Mouse (Mus musculus) lung, embryonic 16.5 days (tissue): Measurements from ENCODE around the gene Zfp946. TPM values are rescaled to one million over a fixed set of nuclear protein-coding genes. Genes with fewer than 3 reads are reported as not detected.
A peak's percentile ranks its signal among the peaks of the same experiment; 100 is the strongest.

Experiments
- ATAC-seq: fragments of 200-750 bp; cut with Nextera tagmentation; 2 replicates; pipeline ENCODE4 v1.8.0; 2017; ENCODE audit warnings: low read depth, mild to moderate bottlenecking, moderate library complexity
- H3K27ac ChIP-seq: fragments of 300-500 bp; sonication (generic); 2 replicates; pipeline ENCODE4 v1.5.1; 2014; ENCODE audit warnings: mild to moderate bottlenecking, control low read depth, low read length
- H3K27me3 ChIP-seq: fragments of 300-500 bp; sonication (generic); 2 replicates; pipeline ENCODE4 v1.6.1; 2014; ENCODE audit warnings: low read depth, low read length, mixed read lengths; ENCODE audit not compliant: control insufficient read depth, insufficient read depth
- H3K36me3 ChIP-seq: fragments of 300-500 bp; sonication (generic); 2 replicates; pipeline ENCODE4 v1.6.1; 2014; ENCODE audit warnings: low read length; ENCODE audit not compliant: control insufficient read depth, insufficient read depth
- H3K4me1 ChIP-seq: fragments of 300-500 bp; sonication (generic); replicated peaks from 2 replicates; pipeline ENCODE4 v1.6.1; 2014; ENCODE audit warnings: low read length, mixed read lengths; ENCODE audit not compliant: control insufficient read depth, insufficient read depth
- H3K4me2 ChIP-seq: fragments of 300-500 bp; sonication (generic); 2 replicates; pipeline ENCODE4 v1.6.1; 2014; ENCODE audit warnings: low read depth, low read length, control low read depth
- H3K4me3 ChIP-seq: fragments of 300-500 bp; sonication (generic); 2 replicates; pipeline ENCODE4 v1.5.1; 2014; ENCODE audit warnings: mild to moderate bottlenecking, low read length, control low read depth
- H3K9ac ChIP-seq: fragments of 300-500 bp; sonication (generic); 2 replicates; pipeline ENCODE4 v1.6.1; 2014; ENCODE audit warnings: low read length, control low read depth
- H3K9me3 ChIP-seq: fragments of 300-500 bp; sonication (generic); 2 replicates; pipeline ENCODE4 v1.6.1; 2016; ENCODE audit warnings: low read length; ENCODE audit not compliant: control insufficient read depth
- WGBS: fragments of 180-500 bp; shearing (Covaris S2); extraction: QIAGEN DNeasy Blood & Tissue Kit; methylation state at CpG from one replicate; pipeline ENCODE4 v1.1.7; 2014; 5-methylcytosine and 5-hydroxymethylcytosine counted together
- polyA plus RNA-seq: library from polyadenylated mRNA; unstranded; fragments of >200 nt; fragmentation: Nextera tagmentation; extraction: Ambion mirVana; gene quantifications from 2 replicates; pipeline ENCODE4 v1.2.1, GENCODE M21; 2015

The Zfp946 gene
- 14.4 and 16.8 TPM in 2 replicates for polyA plus RNA-seq

DNA sequence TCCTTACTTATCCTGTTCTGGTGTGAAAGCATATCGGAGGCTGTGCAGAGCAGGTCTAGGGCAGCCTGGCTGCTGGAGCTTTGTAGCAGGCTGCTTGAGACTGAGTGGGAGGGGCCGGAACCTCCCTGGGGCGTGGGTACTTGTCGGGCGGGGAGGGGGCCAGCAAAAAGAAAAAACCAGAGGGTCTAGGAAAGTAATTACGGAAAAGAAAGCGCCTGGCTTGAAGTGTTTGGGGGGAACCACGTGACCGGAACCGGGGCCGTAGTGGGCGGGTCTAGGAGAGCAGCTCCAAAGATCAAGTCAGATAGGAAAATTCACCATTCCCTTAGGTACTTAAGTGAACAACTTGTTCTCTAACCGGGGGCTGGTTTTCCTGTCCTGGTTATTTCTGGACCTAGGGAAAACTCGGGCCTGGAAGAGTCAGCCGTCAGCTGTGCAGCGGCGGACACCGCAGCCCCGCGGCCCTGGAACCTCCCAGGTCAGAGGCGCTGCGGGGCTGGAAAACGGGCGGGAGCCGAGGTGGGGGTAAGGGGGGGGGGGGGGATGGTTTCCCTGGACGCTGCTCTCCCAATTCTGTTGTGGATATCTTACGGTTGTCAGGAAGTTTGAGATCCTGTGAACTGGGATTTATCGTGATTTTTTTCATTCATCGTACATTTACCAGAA lies at the start of gene Zfp946:
Zfp946 (plus strand) TSS at position 271 of the 666 bp plus-strand sequence.
- no peaks in the 10 kb centered on the region for H3K27me3 ChIP-seq
- no peaks in the 10 kb centered on the region; the same call in 1 of the 2 replicates for H3K4me1 ChIP-seq
- peak within 1 kb of the TSS; percentile 61 for H3K4me2 ChIP-seq
- peak within 1 kb of the TSS; percentile 93 for H3K27ac ChIP-seq
- peak within 1 kb of the TSS; percentile 76 for H3K9ac ChIP-seq
- WGBS: under 1% methylated on average over 29 of the region's 29 CpGs
- peak; percentile 98 for ATAC-seq
- H3K4me3 ChIP-seq: peak within 1 kb of the TSS; percentile 75
- no peaks in the 10 kb centered on the region for H3K36me3 ChIP-seq
- H3K9me3 ChIP-seq: no peaks in the 10 kb centered on the region

DNA sequence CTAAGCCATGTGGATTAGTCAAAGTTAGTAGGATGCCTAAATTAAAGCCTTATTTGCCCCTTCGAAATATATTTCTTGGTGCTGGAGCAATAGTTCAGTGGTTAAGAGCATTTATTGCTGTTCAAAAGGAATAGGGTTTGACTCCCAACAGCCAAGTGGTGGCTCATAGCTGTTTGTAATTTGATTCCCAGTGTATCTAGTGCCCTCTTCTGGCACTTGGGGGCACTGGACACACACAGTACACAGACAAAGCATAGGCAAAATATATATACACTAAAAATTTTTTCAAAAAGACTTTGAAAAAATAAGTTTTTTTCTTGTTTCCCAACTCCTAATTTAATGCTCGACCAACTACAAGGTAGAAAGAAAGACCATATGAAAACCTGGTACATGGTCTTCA lies 13.3 kb upstream of the Zfp946 start:
- H3K4me2 ChIP-seq: no peak overlapping the region
- 69% methylated on average over 2 of the region's 2 CpGs for WGBS
- H3K36me3 ChIP-seq: no peaks in the 10 kb centered on the region
- no peaks in the 10 kb centered on the region for H3K27me3 ChIP-seq
- H3K4me1 ChIP-seq: no peaks in the 10 kb centered on the region
- no peak overlapping the region for H3K4me3 ChIP-seq
- ATAC-seq: no peak
- H3K9ac ChIP-seq: no peak overlapping the region
- H3K27ac ChIP-seq: no peak overlapping the region
- no peaks in the 10 kb centered on the region for H3K9me3 ChIP-seq

DNA sequence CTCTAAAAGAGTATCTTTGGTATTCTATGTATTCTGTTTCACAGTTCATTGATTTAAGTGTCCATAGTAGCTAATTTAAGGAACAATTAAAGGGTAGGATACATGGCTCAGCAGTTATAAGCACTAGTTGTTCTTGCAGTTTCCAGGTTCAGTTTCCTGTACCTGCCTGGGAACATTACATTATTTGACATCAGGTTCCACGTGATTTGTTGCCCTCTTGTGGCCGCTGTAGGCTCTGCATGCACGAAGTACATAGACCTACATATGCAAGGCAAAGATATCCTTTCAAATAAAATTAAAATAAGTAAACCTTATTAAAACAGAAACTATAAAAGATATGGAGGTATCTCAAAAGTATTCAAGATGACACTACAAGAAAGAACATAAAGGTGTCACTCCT lies 6.5 kb upstream of the Zfp946 start:
- H3K4me1 ChIP-seq: no peaks in the 10 kb centered on the region
- H3K27ac ChIP-seq: no peak overlapping the region
- no peak overlapping the region for H3K9ac ChIP-seq
- no peak overlapping the region for H3K4me2 ChIP-seq
- no peak for ATAC-seq
- H3K4me3 ChIP-seq: no peak overlapping the region
- no peaks in the 10 kb centered on the region for H3K9me3 ChIP-seq
- no peaks in the 10 kb centered on the region for H3K27me3 ChIP-seq
- WGBS: 1% methylated on average over 3 of the region's 3 CpGs
- H3K36me3 ChIP-seq: no peaks in the 10 kb centered on the region

DNA sequence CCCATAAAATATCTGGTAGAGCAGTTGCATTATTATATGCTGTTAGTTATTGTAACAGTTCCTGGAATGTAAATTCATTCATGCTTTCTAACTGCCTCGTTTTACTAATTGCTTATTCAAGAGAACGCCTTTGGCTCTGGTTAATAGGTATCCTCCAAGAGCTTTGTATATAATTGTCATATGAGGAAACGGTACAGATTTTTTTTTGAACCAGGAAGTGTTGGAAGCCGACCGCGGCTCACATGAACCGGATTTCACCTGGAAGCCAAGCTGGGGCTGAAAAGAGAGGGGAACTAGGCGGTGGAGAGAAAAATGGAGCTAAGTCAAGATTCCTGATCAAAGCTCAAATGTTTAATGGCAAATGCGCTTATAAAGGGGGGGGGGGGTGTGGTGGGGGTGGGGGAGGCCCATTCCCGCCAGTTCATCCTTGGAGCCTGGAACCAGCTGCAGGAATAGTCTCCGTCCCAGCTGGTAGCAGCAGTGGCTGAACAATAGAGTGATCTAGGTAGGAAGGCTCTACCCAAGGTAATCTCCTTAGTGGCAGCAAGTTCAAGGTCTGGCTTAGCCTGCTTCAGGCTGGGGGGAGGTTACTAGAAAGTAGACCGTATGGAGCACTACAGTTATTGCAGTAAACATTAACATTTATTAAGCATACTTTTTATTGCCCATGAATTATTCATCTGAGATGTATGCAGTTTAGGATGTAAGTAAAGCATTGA lies 773 bp downstream of the Zfp946 start:
- Histone ChIP-seq H3K36me3 (no peaks in the 10 kb centered on the region), H3K27ac (no peak overlapping the region; the same call in 1 of the 2 replicates), H3K4me2 (peak overlapping the region; percentile 61), H3K4me3 (peak overlapping the region; percentile 75), H3K4me1 (no peaks in the 10 kb centered on the region; the same call in 1 of the 2 replicates), H3K9me3 (no peaks in the 10 kb centered on the region), H3K9ac (peak overlapping the region; percentile 57), H3K27me3 (no peaks in the 10 kb centered on the region)
- ATAC-seq: peak; percentile 11; the same call in 1 of the 2 replicates
- 2% methylated on average over 11 of the region's 12 CpGs for WGBS

DNA sequence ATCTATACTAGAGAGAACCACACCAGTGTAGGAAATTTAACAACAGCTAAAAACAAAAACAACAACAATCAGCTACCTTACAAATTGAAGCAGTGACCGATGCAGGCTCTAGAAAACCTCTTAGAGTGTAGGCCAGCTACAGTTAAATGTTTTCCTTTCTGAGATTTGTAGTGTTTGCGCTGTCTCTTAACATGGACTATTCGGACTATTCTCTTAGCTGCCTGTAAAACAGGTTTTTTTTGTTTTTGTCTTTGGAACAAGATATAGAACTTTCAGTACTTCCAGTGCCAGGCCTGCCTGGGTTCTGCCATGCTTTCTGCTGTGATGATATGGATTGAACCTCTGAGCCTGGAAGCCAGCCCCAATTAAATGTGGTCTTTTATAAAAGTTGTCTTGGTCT lies 23.7 kb downstream of the Zfp946 start:
- no peak overlapping the region for H3K9ac ChIP-seq
- ATAC-seq: no peak

DNA sequence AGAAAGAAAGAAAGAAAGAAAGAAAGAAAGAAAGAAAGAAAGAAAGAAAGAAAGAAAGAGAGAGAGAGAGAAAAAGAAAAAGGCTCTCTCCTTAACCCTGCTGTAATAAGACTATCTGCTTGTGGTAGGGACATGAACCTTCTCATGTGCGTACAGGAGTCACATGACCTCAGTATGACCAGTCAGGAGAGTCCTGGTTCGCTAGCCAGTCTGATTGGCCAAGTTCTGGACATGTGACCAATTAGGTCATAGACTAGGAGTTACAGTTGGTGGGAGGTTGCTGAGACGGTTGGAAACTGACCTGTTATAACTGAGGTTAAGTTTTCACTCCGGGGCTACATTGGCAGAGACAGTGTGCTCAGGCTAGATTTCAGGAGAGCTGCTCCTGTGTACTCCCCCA lies 73.1 kb downstream of the Zfp946 start:
- Histone ChIP-seq H3K27me3 (no peaks in the 10 kb centered on the region), H3K9me3 (no peaks in the 10 kb centered on the region), H3K9ac (no peak overlapping the region), H3K4me3 (no peak overlapping the region), H3K4me2 (no peak overlapping the region), H3K36me3 (no peaks in the 10 kb centered on the region), H3K27ac (no peak overlapping the region), H3K4me1 (no peaks in the 10 kb centered on the region)
- ATAC-seq: no peak
- 63% methylated on average over 4 of the region's 4 CpGs for WGBS

More for the DNA sequence above, 23.7 kb downstream of the Zfp946 start:
- Histone ChIP-seq H3K9me3 (no peaks in the 10 kb centered on the region), H3K4me1 (no peaks in the 10 kb centered on the region), H3K27me3 (no peaks in the 10 kb centered on the region), H3K36me3 (peaks cover 5% of the 10 kb centered on the region; the same call in 1 of the 2 replicates), H3K4me2 (no peak overlapping the region), H3K27ac (no peak overlapping the region), H3K4me3 (no peak overlapping the region)
- WGBS: 63% methylated on average over 3 of the region's 3 CpGs

Other genes with a start within 250 kb of the Zfp946 start
- 3.2 and 3.5 TPM in 2 replicates for gene Zfp994, start 198.6 kb upstream of the Zfp946 start, polyA plus RNA-seq
- 10.9 and 12.1 TPM in 2 replicates for gene CT030661.1, start 109.4 kb upstream of the Zfp946 start, polyA plus RNA-seq
- gene Zfp944, start 62.8 kb upstream of the Zfp946 start, polyA plus RNA-seq: 12.4 and 12.9 TPM in 2 replicates
- 9.2 and 10.4 TPM in 2 replicates for gene Zfp758, start 62.8 kb upstream of the Zfp946 start, polyA plus RNA-seq
- gene Vmn2r111, start 149.3 kb downstream of the Zfp946 start, polyA plus RNA-seq: not detected in 2 replicates
- not detected in 2 replicates for gene Vmn2r112, start 176.7 kb downstream of the Zfp946 start, polyA plus RNA-seq